Mouse (Mus musculus) MEL (cell line): ENCODE measurements around the gene Szrd1. TPM values are rescaled to one million over a fixed set of nuclear protein-coding genes. Genes with fewer than 3 reads are reported as not detected.
A peak's percentile ranks its signal among the peaks of the same experiment; 100 is the strongest.

Experiments
- DNase-seq: peaks from one replicate; pipeline ENCODE4 v3.0.0; 2011; ENCODE audit warnings: low read depth, low spot score
- H3K27ac ChIP-seq: 2 replicates; pipeline ENCODE4 v1.5.1; 2012; ENCODE audit warnings: low read depth, mild to moderate bottlenecking, control low read depth, low read length, moderate library complexity; ENCODE audit not compliant: control insufficient read depth
- H3K27me3 ChIP-seq, 2 experiments: fragments of 150-350 bp in 1 of 2; sonication (generic) in 1 of 2; 2 replicates each; pipeline ENCODE4 v1.6.1; 2012; ENCODE audit warnings: low read length in 2 of 2, mild to moderate bottlenecking in 2 of 2, improper control_type of control experiment in 1 of 2, moderate library complexity in 1 of 2; ENCODE audit not compliant: insufficient read depth in 2 of 2, control insufficient read depth in 1 of 2
- H3K36me3 ChIP-seq, 2 experiments: 2 replicates each; pipeline ENCODE4 v1.6.1; 2012 to 2014; ENCODE audit warnings: low read length in 2 of 2, improper control_type of control experiment in 1 of 2, inconsistent platforms in 1 of 2, mild to moderate bottlenecking in 1 of 2; ENCODE audit not compliant: insufficient read depth in 2 of 2, control insufficient read depth in 1 of 2
- H3K4me1 ChIP-seq, 2 experiments: fragments of 150-350 bp in 1 of 2; sonication (generic) in 1 of 2; 2 replicates each; pipeline ENCODE4 v1.6.1; 2012; ENCODE audit warnings: low read length in 2 of 2, improper control_type of control experiment in 1 of 2, mild to moderate bottlenecking in 1 of 2; ENCODE audit not compliant: insufficient read depth in 2 of 2, control insufficient read depth in 1 of 2
- H3K4me3 ChIP-seq, 2 experiments: fragments of 150-350 bp in 1 of 2; sonication (generic) in 1 of 2; 2 replicates each; pipeline ENCODE4 v1.5.1; 2012; ENCODE audit warnings: low read depth in 2 of 2, low read length in 2 of 2, mild to moderate bottlenecking in 2 of 2, moderate library complexity in 2 of 2, control low read depth in 1 of 2, improper control_type of control experiment in 1 of 2; ENCODE audit not compliant: control insufficient read depth in 1 of 2, insufficient read depth in 1 of 2
- H3K79me2 ChIP-seq: 2 replicates; pipeline ENCODE4 v1.6.1; 2012; ENCODE audit warnings: mild to moderate bottlenecking, low read length, moderate library complexity; ENCODE audit not compliant: control insufficient read depth, poor library complexity, insufficient read depth
- H3K9ac ChIP-seq: 2 replicates; pipeline ENCODE4 v1.6.1; 2012; ENCODE audit warnings: low read depth, mild to moderate bottlenecking, control low read depth, low read length, moderate library complexity; ENCODE audit not compliant: control insufficient read depth, poor library complexity, severe bottlenecking
- H3K9me3 ChIP-seq: fragments of 150-350 bp; sonication (generic); replicated peaks from 2 replicates; pipeline ENCODE4 v1.6.1; 2012; ENCODE audit warnings: mild to moderate bottlenecking, low read length, improper control_type of control experiment, moderate library complexity; ENCODE audit not compliant: insufficient read depth
- BHLHE40 ChIP-seq: IDR thresholded peaks from 2 replicates; pipeline ENCODE4 v1.6.1; 2012; ENCODE audit warnings: low read depth, mild to moderate bottlenecking, inconsistent platforms, low read length, improper control_type of control experiment, borderline replicate concordance
- CHD1 ChIP-seq: IDR thresholded peaks from 2 replicates; pipeline ENCODE4 v1.6.1; 2012; ENCODE audit warnings: low read depth, mild to moderate bottlenecking, inconsistent platforms, low read length, improper control_type of control experiment
- CTCF ChIP-seq, 3 experiments: IDR thresholded peaks in 2 of 3; conservative IDR thresholded peaks in 1 of 3; 2 replicates each; pipeline ENCODE4 v1.5.1; 2011 to 2012; ENCODE audit warnings: low read length in 3 of 3, low read depth in 2 of 3, mild to moderate bottlenecking in 2 of 3, improper control_type of control experiment in 1 of 3, inconsistent platforms in 1 of 3, mixed read lengths in 1 of 3, moderate library complexity in 1 of 3; ENCODE audit not compliant: control insufficient read depth in 1 of 3, insufficient read depth in 1 of 3, poor library complexity in 1 of 3, severe bottlenecking in 1 of 3
- ELF1 ChIP-seq: IDR thresholded peaks from 2 replicates; pipeline ENCODE4 v1.6.1; 2014; ENCODE audit warnings: low read depth, mild to moderate bottlenecking, inconsistent platforms, low read length, improper control_type of control experiment, moderate library complexity
- EP300 ChIP-seq, 2 experiments: IDR thresholded peaks; 2 replicates each; pipeline ENCODE4 v1.6.1; 2011; ENCODE audit warnings: improper control_type of control experiment in 2 of 2, low read length in 2 of 2, low read depth in 1 of 2, mild to moderate bottlenecking in 1 of 2
- ETS1 ChIP-seq: IDR thresholded peaks from 2 replicates; pipeline ENCODE4 v1.6.1; 2012; ENCODE audit warnings: low read depth, mild to moderate bottlenecking, inconsistent platforms, low read length, improper control_type of control experiment, moderate library complexity
- GABPA ChIP-seq: IDR thresholded peaks from 2 replicates; pipeline ENCODE4 v1.6.1; 2012; ENCODE audit warnings: low read depth, mild to moderate bottlenecking, inconsistent platforms, low read length, improper control_type of control experiment, moderate library complexity
- GATA1 ChIP-seq: IDR thresholded peaks from 2 replicates; pipeline ENCODE4 v1.6.1; 2011; ENCODE audit warnings: low read depth, low read length, improper control_type of control experiment
- HCFC1 ChIP-seq: IDR thresholded peaks from 2 replicates; pipeline ENCODE4 v1.6.1; 2012; ENCODE audit warnings: low read depth, mild to moderate bottlenecking, inconsistent platforms, low read length, improper control_type of control experiment, moderate library complexity
- JUND ChIP-seq: IDR thresholded peaks from 2 replicates; pipeline ENCODE4 v1.6.1; 2011; ENCODE audit warnings: low read depth, mild to moderate bottlenecking, improper control_type of control experiment, low read length
- KAT2A ChIP-seq: conservative IDR thresholded peaks from 2 replicates; pipeline ENCODE4 v1.6.1; 2012; ENCODE audit warnings: low read depth, low read length, improper control_type of control experiment, inconsistent platforms
- MAFK ChIP-seq: IDR thresholded peaks from 2 replicates; pipeline ENCODE4 v1.6.1; 2011; ENCODE audit warnings: low read depth, mild to moderate bottlenecking, low read length, improper control_type of control experiment, borderline replicate concordance
- MEF2A ChIP-seq: IDR thresholded peaks from 2 replicates; pipeline ENCODE4 v1.6.1; 2014; ENCODE audit warnings: low read depth, mild to moderate bottlenecking, inconsistent platforms, low read length, improper control_type of control experiment; ENCODE audit not compliant: poor library complexity, insufficient replicate concordance, severe bottlenecking; ENCODE audit errors: extremely low read depth
- MYC ChIP-seq: IDR thresholded peaks from 2 replicates; pipeline ENCODE4 v1.6.1; 2011; ENCODE audit warnings: low read depth, mild to moderate bottlenecking, low read length, improper control_type of control experiment, moderate library complexity
- POLR2A ChIP-seq, 2 experiments: IDR thresholded peaks; 2 replicates each; pipeline ENCODE4 v1.6.1; 2011 to 2012; ENCODE audit warnings: low read length in 2 of 2, mild to moderate bottlenecking in 2 of 2, control low read depth in 1 of 2, improper control_type of control experiment in 1 of 2, low read depth in 1 of 2, moderate library complexity in 1 of 2; ENCODE audit not compliant: control insufficient read depth in 1 of 2, insufficient read depth in 1 of 2, poor library complexity in 1 of 2
- RCOR1 ChIP-seq: IDR thresholded peaks from 2 replicates; pipeline ENCODE4 v1.6.1; 2012; ENCODE audit warnings: low read depth, mild to moderate bottlenecking, inconsistent platforms, low read length, improper control_type of control experiment
- SIN3A ChIP-seq: IDR thresholded peaks from 2 replicates; pipeline ENCODE4 v1.6.1; 2012; ENCODE audit warnings: low read length, improper control_type of control experiment, inconsistent platforms
- TAL1 ChIP-seq: IDR thresholded peaks from 2 replicates; pipeline ENCODE4 v1.6.1; 2012; ENCODE audit warnings: mild to moderate bottlenecking, inconsistent platforms, low read length, moderate library complexity, mixed read lengths
- TCF12 ChIP-seq: IDR thresholded peaks from 2 replicates; pipeline ENCODE4 v1.6.1; 2014; ENCODE audit warnings: low read depth, mild to moderate bottlenecking, inconsistent platforms, low read length, improper control_type of control experiment, moderate library complexity
- USF1 ChIP-seq: IDR thresholded peaks from 2 replicates; pipeline ENCODE4 v1.6.1; 2014; ENCODE audit warnings: low read depth, mild to moderate bottlenecking, inconsistent platforms, low read length, improper control_type of control experiment, moderate library complexity
- USF2 ChIP-seq, 2 experiments: IDR thresholded peaks; 2 replicates each; pipeline ENCODE4 v1.6.1; 2011 to 2012; ENCODE audit warnings: improper control_type of control experiment in 2 of 2, low read length in 2 of 2, borderline replicate concordance in 1 of 2, inconsistent platforms in 1 of 2, low read depth in 1 of 2, mild to moderate bottlenecking in 1 of 2; ENCODE audit not compliant: insufficient read depth in 1 of 2
- ZNF384 ChIP-seq: IDR thresholded peaks from 2 replicates; pipeline ENCODE4 v1.6.1; 2012; ENCODE audit warnings: low read depth, mild to moderate bottlenecking, inconsistent platforms, low read length, improper control_type of control experiment
- polyA plus RNA-seq, 2 experiments: library from polyadenylated mRNA; stranded (reverse) in 1 of 2; unstranded in 1 of 2; fragments of >175 nt in 1 of 2; fragments of >200 nt in 1 of 2; gene quantifications; 2 replicates each; pipeline versions ENCODE4 v1.2.1 to v1.2.4; 2012; ENCODE audit warnings: low replicate concordance in 2 of 2, low read depth in 1 of 2; ENCODE audit not compliant: insufficient read length in 2 of 2, insufficient read depth in 1 of 2, missing spikeins in 1 of 2
- total RNA-seq: library from RNA; depleted of rRNA; stranded (reverse); fragments of 300-350 nt; gene quantifications from 2 replicates; pipeline ENCODE4 v1.2.3, GENCODE M21; 2012

The Szrd1 gene
- total and polyA plus RNA-seq, 3 experiments = 63.0 to 137 TPM; not detected in 1

DNA sequence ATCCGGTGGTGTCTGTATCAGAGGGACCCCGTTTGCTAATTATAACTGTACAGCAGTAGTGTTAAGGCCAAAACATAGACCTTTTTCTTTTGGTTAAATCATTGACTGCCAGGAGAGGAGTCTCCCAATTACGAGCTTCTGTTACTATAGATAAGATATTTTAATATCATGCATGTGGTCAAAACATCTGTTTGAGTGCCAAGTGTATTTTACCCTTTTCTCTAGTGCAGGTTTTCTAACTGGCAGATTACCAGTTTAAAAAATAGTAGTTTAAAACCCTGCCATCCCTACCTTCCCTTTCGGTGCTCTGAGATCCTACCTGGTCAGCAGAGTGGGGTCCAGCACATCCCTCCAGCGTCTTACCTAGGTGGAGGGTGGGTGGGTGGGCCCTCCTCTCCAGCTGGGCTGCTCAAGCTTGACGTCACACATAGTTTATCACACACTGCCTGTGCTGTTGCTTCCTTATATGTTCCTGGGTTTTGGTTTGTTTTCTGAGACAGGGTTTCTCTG lies 22.2 kb upstream of the Szrd1 start:
- H3K27ac ChIP-seq = peak overlapping the region; percentile 70

GRCm38 (mm10) chr4:141160193-141160592 lies 20.6 kb upstream of the Szrd1 start:
- Histone ChIP-seq H3K27me3 (no peaks in the 10 kb centered on the region), H3K9me3 (no peaks in the 10 kb centered on the region), H3K4me1 (peaks cover 17 to 37% of the 10 kb centered on the region in 2 experiments), H3K9ac (no peak overlapping the region), H3K27ac (no peak overlapping the region), H3K36me3 (peaks cover 3 to 36% of the 10 kb centered on the region in 2 experiments; a peak in 3 of 4 replicates), H3K79me2 (peaks cover 42% of the 10 kb centered on the region), H3K4me3 (no peak overlapping the region)
- DNase-seq = peak; percentile 31
- no peak for TF ChIP-seq GATA1
- no peak for TF ChIP-seq BHLHE40
- TF ChIP-seq ZNF384 = peak; percentile 91
- no peak for TF ChIP-seq POLR2A (IDR thresholded peaks at IDR 0.05; ENCODE audit: control insufficient read depth in 1 of 2, insufficient read depth in 1 of 2, low read depth in 1 of 2, low read length in 2 of 2, poor library complexity in 1 of 2)

More for the DNA sequence above, 22.2 kb upstream of the Szrd1 start:
- Histone ChIP-seq H3K9ac (no peak overlapping the region), H3K36me3 (peaks cover 3 to 36% of the 10 kb centered on the region in 2 experiments; a peak in 3 of 4 replicates), H3K4me3 (no peak overlapping the region), H3K27me3 (no peaks in the 10 kb centered on the region), H3K9me3 (no peaks in the 10 kb centered on the region), H3K4me1 (peaks cover 17 to 37% of the 10 kb centered on the region in 2 experiments), H3K79me2 (peaks cover 35% of the 10 kb centered on the region)
- peak; percentile 72 for DNase-seq
- TF ChIP-seq MEF2A = peak; percentile 46; the same call in 1 of the 2 replicates
- TF ChIP-seq JUND = no peak
- no peak for TF ChIP-seq KAT2A
- peak; percentile 96 for TF ChIP-seq TCF12
- peak; percentile 94 for TF ChIP-seq GATA1
- TF ChIP-seq ZNF384 = no peak
- no peak for TF ChIP-seq CTCF (IDR thresholded peaks at IDR 0.05 in 2 of 3, conservative IDR thresholded peaks at IDR 0.05 in 1 of 3; ENCODE audit: control insufficient read depth in 1 of 3, insufficient read depth in 1 of 3, low read depth in 2 of 3, low read length in 3 of 3, poor library complexity in 1 of 3, severe bottlenecking in 1 of 3)
- TF ChIP-seq CHD1 = no peak
- no peak for TF ChIP-seq MAFK
- TF ChIP-seq GABPA = no peak
- peak; percentile 80 to 86 for TF ChIP-seq EP300 (IDR thresholded peaks at IDR 0.05; ENCODE audit: low read depth in 1 of 2, low read length in 2 of 2)
- TF ChIP-seq ETS1 = peak; percentile 95
- peak; percentile 89 for TF ChIP-seq TAL1
- TF ChIP-seq MYC = no peak
- TF ChIP-seq SIN3A = peak; percentile 84
- TF ChIP-seq RCOR1 = peak; percentile 85
- no peak for TF ChIP-seq USF2 (IDR thresholded peaks at IDR 0.05; ENCODE audit: borderline replicate concordance in 1 of 2, insufficient read depth in 1 of 2, low read depth in 1 of 2, low read length in 2 of 2)
- TF ChIP-seq ELF1 = no peak
- no peak for TF ChIP-seq HCFC1
- no peak for TF ChIP-seq USF1
